Mouse (Mus musculus): ENCODE measurements around the gene Cyp27a1.

DNA sequence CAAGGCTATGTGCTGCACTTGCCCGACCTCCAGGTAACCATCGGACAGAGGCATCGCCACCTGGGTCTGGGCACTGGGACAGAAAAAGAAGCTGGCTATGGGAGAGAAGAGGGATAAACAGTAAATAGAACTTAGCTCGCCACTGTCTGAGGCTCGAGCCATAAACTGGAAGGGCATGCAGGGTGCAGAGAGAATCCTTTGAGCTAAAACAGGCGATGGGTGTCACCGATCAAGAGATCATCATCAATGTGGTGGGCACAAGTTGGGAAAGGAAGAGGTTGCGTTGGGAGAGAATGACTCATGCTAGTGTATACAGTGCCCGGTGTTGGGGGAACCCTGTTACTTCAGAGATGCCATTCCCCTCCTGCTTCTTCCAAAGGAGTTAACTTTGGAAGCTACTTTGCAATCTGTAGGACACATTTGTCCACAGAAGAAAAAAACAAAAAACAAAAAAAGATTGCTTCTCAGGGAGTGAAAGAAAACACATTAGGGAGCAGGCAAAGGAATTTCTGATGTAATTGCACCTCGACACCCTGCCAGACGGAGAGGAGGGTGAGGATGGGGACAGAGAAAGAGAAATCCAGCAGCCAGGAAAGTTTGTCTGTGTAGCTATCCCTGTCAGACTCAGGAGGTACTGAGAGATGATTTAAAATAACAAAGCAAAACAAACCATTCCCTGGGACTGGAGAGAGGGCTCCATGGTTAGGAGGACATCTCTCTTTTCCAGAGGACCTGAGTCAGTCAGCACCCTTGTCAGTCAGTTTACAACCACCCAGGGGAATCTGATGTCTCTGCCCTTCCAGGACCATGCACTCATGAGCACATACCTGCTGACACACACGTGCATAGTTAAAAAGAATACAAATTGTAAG is 721 bp downstream of the Cyp27a1 start:
- no peak for TF ChIP-seq CHD2 (IDR thresholded peaks at IDR 0.05; ENCODE audit: low read depth, low read length)
- TF ChIP-seq MAFK (IDR thresholded peaks at IDR 0.05; ENCODE audit: insufficient read depth, low read depth, low read length): no peak
- no peak for TF ChIP-seq ZNF384 (IDR thresholded peaks at IDR 0.05; ENCODE audit: low read depth, low read length)

Measured in ES-E14 (cell line).